Mouse (Mus musculus): ENCODE measurements around the gene Arhgef26.

Arhgef26 gene

DNA sequence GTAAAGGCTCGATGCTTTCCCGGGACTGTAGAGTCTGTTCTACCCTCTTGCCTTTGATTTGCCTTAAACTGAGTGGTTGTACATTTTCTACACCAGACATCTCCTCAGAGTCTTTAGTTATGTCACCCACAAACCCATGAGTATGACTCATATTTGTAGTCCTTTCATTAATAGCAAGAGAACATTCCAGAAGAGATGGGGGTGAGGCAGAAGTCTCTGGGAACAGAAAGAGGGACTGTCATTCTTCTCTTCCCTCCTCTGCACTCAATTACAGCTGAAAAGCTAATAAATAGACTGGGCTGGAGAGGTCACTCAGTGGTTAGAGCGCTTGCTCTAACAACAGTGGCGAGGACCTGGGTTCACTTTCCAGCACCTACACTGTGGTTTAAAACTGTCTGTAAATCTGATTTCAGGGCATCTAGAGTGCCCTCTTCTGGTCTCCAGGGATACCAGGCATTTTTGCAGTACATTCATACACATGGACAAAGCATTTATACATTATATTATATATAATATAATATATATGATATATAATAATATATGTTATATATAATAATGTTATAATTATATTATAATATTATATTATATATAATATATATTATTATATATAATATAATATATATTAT lies 111.8 kb downstream of the Arhgef26 start:
- DNase-seq (ENCODE audit: low read depth, low spot score): peak; percentile 23

DNA sequence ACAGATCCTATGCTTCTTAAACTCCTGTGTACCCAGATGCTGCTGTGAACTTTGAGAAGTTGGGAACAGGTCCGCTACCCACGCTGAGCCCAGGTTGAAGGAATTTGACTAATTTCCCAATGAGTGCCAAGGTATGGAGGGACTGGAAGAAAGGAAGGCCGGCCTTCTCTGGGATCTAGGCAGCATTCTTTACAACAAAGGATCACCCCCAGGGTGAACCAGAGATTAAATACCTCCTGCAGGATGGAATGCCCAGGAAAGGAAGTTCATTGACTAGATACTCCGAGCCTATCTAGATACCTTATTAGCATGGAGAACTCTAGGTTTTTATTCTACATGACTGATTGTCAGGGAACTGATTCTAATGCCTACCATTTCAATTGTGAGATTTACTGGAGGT lies 114.8 kb downstream of the Arhgef26 start:
- no peak for DNase-seq (ENCODE audit: low read depth, low spot score)

DNA sequence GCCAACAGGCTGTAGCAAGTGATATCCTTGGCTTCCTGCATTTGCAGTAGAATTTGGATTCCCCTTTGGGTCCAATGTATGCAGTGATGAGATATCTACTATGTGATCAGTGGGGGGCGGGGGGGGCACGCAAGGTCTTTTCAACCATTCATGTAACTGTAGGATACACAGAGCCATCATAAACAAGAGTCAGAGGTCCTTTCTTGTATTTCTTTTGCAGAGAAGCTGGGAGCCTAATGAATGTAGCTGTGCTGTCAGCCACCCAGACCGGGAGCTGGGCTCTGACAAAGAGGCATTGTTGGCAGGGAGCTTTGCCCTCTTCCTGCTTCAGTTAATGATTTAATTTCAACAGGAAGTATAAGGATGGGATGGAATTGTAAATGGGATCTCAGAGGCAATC lies 116.0 kb downstream of the Arhgef26 start:
- DNase-seq (ENCODE audit: low read depth, low spot score): no peak

DNA sequence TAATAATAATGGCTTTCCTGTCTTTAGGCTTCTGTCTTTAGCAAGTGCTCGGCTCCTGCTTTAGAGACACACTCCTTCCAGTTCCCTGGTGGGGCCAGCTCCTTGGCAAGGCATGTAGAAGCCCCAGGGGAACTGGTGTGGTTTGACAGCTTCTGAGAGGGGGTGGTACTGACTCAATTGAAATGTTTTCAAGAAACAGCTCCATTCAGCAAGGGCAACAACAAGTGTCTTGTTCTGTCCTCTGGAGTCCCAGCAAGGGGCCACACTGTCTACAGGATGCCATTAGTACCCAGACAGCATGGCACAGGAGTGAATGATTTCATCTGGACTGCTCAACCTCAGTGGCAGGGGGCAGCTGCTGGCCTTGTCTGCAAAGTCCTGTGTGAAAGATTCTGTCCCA lies 117.7 kb downstream of the Arhgef26 start:
- DNase-seq (ENCODE audit: low read depth, low spot score): peak; percentile 23

DNA sequence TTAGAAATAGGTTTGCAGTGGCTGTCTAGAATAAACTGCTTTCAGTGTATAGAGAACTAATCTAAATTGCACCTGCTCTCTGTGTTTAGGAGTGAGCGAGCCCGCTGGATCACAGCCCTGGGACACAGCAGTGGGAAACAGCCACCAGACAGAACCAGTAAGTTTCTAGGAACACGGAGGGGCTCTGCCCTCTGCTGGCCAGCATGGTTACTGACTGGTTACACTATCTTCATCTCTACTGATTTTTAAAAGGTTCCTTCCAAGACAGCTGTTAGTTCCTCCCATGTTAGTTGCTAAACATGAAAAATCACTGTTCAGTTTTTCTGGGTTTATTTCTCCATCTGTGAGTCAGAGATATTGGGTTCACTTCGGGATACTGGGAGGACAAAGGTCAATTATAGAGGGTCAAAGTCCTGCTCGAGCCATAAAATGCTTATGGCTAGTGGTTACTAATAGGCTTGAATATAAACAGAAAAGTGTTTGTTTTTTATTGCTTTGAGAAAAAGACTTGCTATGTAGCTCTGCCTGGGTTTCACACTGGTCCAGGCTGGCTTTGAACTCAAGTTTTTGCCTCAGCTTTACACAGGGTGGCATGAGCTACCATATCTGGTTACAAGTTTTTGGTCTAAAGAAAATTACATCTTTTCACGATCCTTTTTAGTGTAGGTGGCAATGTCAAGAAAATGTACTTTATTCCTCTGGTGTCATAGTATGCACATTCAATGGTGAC lies 120.3 kb downstream of the Arhgef26 start:
- peak; percentile 76 for DNase-seq (ENCODE audit: low read depth, low spot score)

DNA sequence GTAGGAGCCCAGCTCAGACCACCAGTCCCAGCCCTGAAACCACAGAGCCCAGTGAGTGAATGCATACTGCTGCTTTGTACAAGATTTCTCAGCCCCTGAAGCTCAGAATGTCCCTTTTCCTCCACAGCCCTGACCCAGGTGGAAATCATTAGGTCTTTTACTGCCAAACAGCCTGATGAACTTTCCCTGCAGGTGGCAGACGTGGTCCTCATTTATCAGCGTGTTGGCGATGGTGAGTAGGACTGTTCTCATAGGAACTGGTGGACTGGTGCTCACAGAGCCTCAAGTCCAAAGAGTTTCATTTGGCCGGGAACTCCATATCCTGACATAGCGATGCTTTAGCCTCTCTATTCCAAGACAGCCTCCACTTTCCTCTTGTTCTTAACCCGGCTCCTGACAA lies 121.3 kb downstream of the Arhgef26 start:
- no peak for DNase-seq (ENCODE audit: low read depth, low spot score)

DNA sequence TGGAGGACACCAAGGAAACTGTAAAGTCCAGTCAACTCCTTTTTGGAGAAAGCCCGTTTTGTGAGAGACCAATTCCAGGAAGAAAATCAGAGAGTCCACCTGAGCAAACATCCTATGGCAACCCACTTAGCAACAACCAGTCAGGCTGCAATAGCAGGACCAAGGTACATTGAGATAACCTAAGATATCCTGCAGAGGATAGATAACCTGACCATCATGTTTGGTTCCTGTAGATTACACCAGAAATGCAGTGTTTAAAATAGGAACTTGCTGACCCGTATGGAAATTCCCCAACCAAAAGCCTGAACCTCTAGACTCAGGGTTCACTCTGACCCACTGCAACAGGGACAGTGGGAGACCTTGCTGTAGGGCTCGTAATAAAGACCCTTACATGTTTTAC lies 126.1 kb downstream of the Arhgef26 start:
- DNase-seq (ENCODE audit: low read depth, low spot score): no peak

DNA sequence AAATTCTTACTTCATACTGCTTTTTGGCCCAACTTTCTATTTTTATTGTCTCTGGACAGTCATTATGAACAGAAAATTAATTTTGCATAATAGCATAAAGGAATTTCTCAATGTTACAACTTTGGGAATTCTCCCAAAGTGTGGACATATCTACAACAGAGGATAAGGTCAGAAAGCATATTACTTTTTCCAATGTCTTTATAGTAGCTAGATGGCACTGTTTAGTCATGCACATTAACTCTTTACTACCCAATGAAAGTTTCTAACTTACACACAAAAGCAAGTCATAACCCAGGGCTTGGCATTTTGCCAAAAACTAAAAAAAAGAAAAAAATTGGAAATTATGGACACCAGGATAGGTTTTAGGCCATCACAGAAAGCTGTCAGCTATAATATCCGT lies 132.0 kb downstream of the Arhgef26 start:
- peak; percentile 20 for DNase-seq (ENCODE audit: low read depth, low spot score)

DNA sequence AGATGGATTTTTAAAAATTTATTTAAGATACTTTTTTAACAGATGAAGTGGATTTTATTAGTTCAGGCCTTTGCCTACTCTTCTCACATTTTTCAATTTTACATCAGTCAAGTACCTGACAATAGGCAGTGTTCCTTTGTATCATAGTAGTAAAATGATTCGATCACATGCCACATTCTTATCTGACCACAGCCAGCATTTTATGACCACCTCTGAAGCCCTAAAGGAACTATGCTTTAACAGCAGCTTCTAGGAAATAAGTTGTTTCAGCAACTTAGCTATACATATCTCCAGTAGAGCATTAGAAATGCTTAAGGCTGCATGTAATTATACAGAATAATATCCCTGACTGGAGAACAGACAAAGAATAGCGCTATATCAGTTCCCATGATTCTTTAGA lies 146.2 kb downstream of the Arhgef26 start:
- DNase-seq (ENCODE audit: low read depth, low spot score): no peak

DNA sequence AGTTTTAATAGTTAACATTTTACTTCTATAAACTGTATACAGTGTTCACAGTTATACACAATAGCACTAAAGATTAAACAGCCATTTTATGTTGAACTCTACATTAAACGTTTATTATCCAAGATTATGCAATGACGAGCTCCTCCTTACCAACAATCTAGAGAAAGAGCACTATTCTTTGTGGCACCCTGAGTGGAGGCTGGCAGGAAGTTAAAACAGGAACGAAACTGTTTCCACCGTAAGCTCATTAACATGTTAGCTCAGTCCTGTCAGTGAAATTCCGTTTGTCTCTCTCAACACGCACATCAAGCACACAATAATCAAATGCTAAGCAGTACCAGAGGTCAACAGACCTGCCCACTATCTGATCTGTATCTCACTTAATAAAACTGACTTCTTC lies 154.4 kb downstream of the Arhgef26 start:
- no peak for DNase-seq (ENCODE audit: low read depth, low spot score)

DNA sequence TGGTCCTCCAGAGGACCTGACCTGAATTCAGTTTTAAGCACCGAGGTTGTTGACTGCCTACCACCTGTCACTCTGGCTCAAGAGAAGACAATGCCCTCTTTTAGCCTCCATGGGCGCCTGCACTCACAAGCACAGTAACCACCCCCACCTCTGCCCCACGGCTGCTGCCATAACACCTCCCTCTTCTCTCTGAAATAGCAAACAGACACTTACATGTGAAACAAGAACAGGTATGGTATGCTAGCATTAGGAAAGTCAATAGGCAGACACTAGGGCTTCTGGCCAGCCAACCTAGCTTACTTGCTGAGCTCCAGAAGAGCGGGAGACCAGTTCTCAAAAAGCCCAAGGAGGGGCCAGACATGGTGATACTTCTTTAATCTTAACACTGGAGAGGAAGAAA lies 161.2 kb downstream of the Arhgef26 start:
- no peak for DNase-seq (ENCODE audit: low read depth, low spot score)

DNA sequence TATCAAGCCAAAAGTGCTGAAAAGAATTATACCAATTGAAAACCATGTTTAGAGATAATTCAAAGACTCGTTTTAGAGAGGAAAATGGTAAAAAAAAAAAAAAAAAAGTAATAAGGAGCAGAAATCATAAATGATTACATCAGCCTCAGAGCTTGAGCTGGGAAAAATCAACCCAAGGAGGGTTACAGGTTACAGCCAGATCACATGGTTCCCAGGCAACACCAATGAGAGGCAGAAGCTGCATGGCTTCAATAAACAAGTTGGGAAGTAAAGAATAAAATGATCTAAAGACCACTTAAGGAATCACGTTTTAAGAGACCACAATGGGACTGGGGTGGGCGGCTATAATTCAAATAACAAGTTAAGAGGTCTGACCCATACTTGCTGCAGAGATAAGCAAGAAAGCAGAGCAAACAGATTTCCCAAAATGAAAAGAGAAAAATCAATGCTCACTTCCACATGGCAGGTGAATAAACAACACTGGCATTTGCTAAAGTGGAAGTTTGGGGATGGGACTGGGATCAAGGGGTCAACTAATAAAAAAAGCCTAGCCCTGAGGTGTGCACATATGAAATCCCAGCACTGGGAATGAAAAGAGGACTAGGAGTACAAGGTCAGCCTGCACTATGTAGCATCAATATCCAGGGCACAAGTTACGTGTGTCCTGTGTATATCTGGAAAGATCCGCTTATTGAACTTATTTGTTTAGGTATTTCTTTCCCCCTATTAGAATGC lies 167.2 kb downstream of the Arhgef26 start:
- DNase-seq (ENCODE audit: low read depth, low spot score): peak; percentile 55

DNA sequence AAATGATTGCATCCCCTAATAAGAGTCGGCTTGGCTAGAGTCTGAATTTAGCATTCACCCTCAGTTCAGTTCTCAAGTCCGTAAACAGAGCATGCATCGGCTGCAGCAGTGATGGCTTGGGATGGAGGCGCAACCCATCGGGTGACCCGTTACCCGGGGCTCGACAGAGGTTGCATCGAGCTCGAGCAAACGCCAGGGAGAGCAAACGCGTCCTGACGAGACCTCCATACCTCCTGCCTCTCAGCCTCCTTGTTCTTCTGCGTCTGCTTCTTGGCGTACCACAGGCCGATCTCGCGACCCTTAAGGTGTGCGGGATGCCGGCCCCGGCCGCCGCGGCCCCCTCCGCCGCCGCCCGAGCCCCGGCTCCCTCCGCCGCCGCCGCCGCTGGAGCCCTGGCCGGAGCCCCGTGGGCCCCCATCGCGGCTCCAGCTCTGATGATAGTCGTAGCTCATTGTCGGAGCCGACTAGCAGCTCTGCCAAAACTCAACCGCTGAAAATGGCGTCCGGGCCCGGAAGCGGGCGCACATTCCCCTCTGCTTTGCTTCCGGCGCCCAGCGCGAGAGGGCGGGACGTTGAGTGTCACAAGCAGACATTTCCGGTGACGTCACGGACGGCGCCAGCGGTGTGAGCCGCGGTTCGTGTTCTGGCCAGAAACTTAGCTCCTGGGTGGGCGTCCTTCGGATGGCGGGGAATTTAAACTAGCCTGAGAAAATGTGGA lies 168.5 kb downstream of the Arhgef26 start, which contains the start of gene Dhx36:
Dhx36 (minus strand) TSS at position 517 of the 718 bp plus-strand sequence.
- DNase-seq (ENCODE audit: low read depth, low spot score): peak; percentile 96

DNA sequence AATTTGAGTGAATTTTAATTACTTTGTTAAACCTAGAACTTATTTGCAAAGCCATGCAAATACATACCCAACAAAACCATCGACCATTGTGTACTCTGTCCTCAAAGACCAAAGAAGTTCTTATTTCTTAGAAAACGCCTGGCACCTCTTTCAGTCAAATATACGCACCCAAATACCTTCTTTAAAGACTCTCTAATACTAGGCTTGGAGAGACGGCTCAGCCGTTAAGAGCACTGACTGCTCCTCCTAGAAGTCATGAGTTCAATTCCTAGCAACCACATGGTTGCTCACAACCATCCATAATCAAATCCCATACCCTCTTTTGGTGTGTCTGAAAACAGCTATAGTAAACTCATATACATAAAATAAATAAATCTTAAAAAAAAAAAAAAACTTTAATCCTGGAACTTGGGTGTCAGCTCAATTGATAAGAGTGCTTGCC lies 169.1 kb downstream of the Arhgef26 start:
- no peak for DNase-seq (ENCODE audit: low read depth, low spot score)
